Mouse (Mus musculus) brown adipose tissue, adult 24 weeks (tissue): Measurements from ENCODE around the gene Prx. TPM values are rescaled to one million over a fixed set of nuclear protein-coding genes. Genes with fewer than 3 reads are reported as not detected.

Experiments
- H3K27ac ChIP-seq: fragments of 200-500 bp; replicated peaks from 2 replicates; pipeline ENCODE4 v1.5.1; 2012; ENCODE audit warnings: low read depth, mild to moderate bottlenecking, low read length
- H3K4me1 ChIP-seq: fragments of 200-500 bp; 2 replicates; pipeline ENCODE4 v1.6.1; 2012; ENCODE audit warnings: low read length, mixed read lengths; ENCODE audit not compliant: control insufficient read depth, insufficient read depth, insufficient read length
- H3K4me3 ChIP-seq: fragments of 200-500 bp; 2 replicates; pipeline ENCODE4 v1.5.1; 2012; ENCODE audit warnings: low read depth, mild to moderate bottlenecking, low read length, moderate library complexity; ENCODE audit not compliant: insufficient read depth
- polyA plus RNA-seq: library from polyadenylated mRNA; stranded (reverse); fragments of >200 nt; gene quantifications from 2 replicates; pipeline ENCODE4 v1.2.4, GENCODE M21; 2012; ENCODE audit not compliant: missing spikeins, insufficient read depth, insufficient read length

Prx gene
- polyA plus RNA-seq, 1 experiment, result 0.32 TPM

- H3K4me3 ChIP-seq, result no peak overlapping the region
Measured at GRCm38 (mm10) chr7:27523805-27524204, 24.7 kb downstream of the Prx start.

GRCm38 (mm10) chr7:27526039-27526827 lies 27.1 kb downstream of the Prx start:
- Histone ChIP-seq H3K27ac (no peak overlapping the region), H3K4me1 (no peaks in the 10 kb centered on the region), H3K4me3 (no peak overlapping the region)

More at GRCm38 (mm10) chr7:27523805-27524204, 24.7 kb downstream of the Prx start:
- H3K27ac ChIP-seq, result no peak overlapping the region
- no peaks in the 10 kb centered on the region for H3K4me1 ChIP-seq

- H3K4me3 ChIP-seq, result no peak overlapping the region
- H3K4me1 ChIP-seq, result no peaks in the 10 kb centered on the region
- no peak overlapping the region for H3K27ac ChIP-seq
Measured at GRCm38 (mm10) chr7:27529070-27529469, 29.9 kb downstream of the Prx start.

GRCm38 (mm10) chr7:27530937-27531336 lies 31.8 kb downstream of the Prx start:
- Histone ChIP-seq H3K27ac (no peak overlapping the region), H3K4me3 (no peak overlapping the region), H3K4me1 (no peaks in the 10 kb centered on the region)

GRCm38 (mm10) chr7:27531707-27532106 lies 32.6 kb downstream of the Prx start:
- no peak overlapping the region for H3K4me3 ChIP-seq
- no peaks in the 10 kb centered on the region for H3K4me1 ChIP-seq
- no peak overlapping the region for H3K27ac ChIP-seq

GRCm38 (mm10) chr7:27532480-27533050 lies 33.4 kb downstream of the Prx start:
- no peak overlapping the region for H3K27ac ChIP-seq
- H3K4me3 ChIP-seq, result no peak overlapping the region
- no peaks in the 10 kb centered on the region for H3K4me1 ChIP-seq

GRCm38 (mm10) chr7:27535386-27535785 lies 36.3 kb downstream of the Prx start:
- no peak overlapping the region for H3K27ac ChIP-seq

GRCm38 (mm10) chr7:27536618-27537017 lies 37.5 kb downstream of the Prx start:
- no peak overlapping the region for H3K4me3 ChIP-seq
- H3K27ac ChIP-seq, result no peak overlapping the region
- no peaks in the 10 kb centered on the region for H3K4me1 ChIP-seq

More at GRCm38 (mm10) chr7:27535386-27535785, 36.3 kb downstream of the Prx start:
- Histone ChIP-seq H3K4me3 (no peak overlapping the region), H3K4me1 (no peaks in the 10 kb centered on the region)

- Histone ChIP-seq H3K27ac (no peak overlapping the region), H3K4me1 (no peaks in the 10 kb centered on the region; the same call in 1 of the 2 replicates), H3K4me3 (no peak overlapping the region)
Measured at GRCm38 (mm10) chr7:27537998-27538397, 38.9 kb downstream of the Prx start.

GRCm38 (mm10) chr7:27538797-27539196 lies 39.7 kb downstream of the Prx start:
- Histone ChIP-seq H3K27ac (no peak overlapping the region), H3K4me3 (no peak overlapping the region), H3K4me1 (no peaks in the 10 kb centered on the region; the same call in 1 of the 2 replicates)

- Histone ChIP-seq H3K4me3 (no peak overlapping the region), H3K27ac (no peak overlapping the region), H3K4me1 (peaks cover 3% of the 10 kb centered on the region; the same call in 1 of the 2 replicates)
Measured at GRCm38 (mm10) chr7:27540521-27540920, 41.4 kb downstream of the Prx start.

- Histone ChIP-seq H3K4me1 (peaks cover 3% of the 10 kb centered on the region; the same call in 1 of the 2 replicates), H3K4me3 (no peak overlapping the region), H3K27ac (no peak overlapping the region)
Measured at GRCm38 (mm10) chr7:27540935-27541334, 41.8 kb downstream of the Prx start.

GRCm38 (mm10) chr7:27541431-27541830 lies 42.3 kb downstream of the Prx start:
- Histone ChIP-seq H3K4me3 (no peak overlapping the region), H3K27ac (no peak overlapping the region), H3K4me1 (peaks cover 3% of the 10 kb centered on the region; the same call in 1 of the 2 replicates)

- Histone ChIP-seq H3K4me1 (peaks cover 3% of the 10 kb centered on the region; the same call in 1 of the 2 replicates), H3K27ac (no peak overlapping the region), H3K4me3 (peak overlapping the region; percentile 66)
Measured at GRCm38 (mm10) chr7:27541922-27542321, 42.8 kb downstream of the Prx start.

GRCm38 (mm10) chr7:27542392-27543033 lies 43.4 kb downstream of the Prx start:
- no peak overlapping the region for H3K27ac ChIP-seq
- peak overlapping the region; percentile 66 for H3K4me3 ChIP-seq
- H3K4me1 ChIP-seq, result peaks cover 3% of the 10 kb centered on the region; the same call in 1 of the 2 replicates
